Mouse (Mus musculus) stomach, postnatal 0 days (tissue): Measurements from ENCODE around the gene Zdhhc9. TPM values are rescaled to one million over a fixed set of nuclear protein-coding genes. Genes with fewer than 3 reads are reported as not detected.
A peak's percentile ranks its signal among the peaks of the same experiment; 100 is the strongest.

ENCODE experiments used
- ATAC-seq: fragments of 200-750 bp; cut with Nextera tagmentation; 2 replicates; pipeline ENCODE4 v1.8.0; 2017; ENCODE audit not compliant: low FRiP score, low TSS enrichment
- DNase-seq: peaks from one replicate; pipeline ENCODE4 v3.0.0-alpha.2; 2016; ENCODE audit warnings: low spot score
- H3K27ac ChIP-seq: fragments of 300-500 bp; sonication (generic); replicated peaks from 2 replicates; pipeline ENCODE4 v1.5.1; 2014; ENCODE audit warnings: mild to moderate bottlenecking, control low read depth
- H3K27me3 ChIP-seq: fragments of 300-500 bp; sonication (generic); 2 replicates; pipeline ENCODE4 v1.6.1; 2014; ENCODE audit warnings: low read length; ENCODE audit not compliant: control insufficient read depth, insufficient read depth
- H3K36me3 ChIP-seq: fragments of 300-500 bp; sonication (generic); 2 replicates; pipeline ENCODE4 v1.6.1; 2014; ENCODE audit warnings: low read length, mixed read lengths; ENCODE audit not compliant: control insufficient read depth, insufficient read depth
- H3K4me1 ChIP-seq: fragments of 300-500 bp; sonication (generic); replicated peaks from 2 replicates; pipeline ENCODE4 v1.6.1; 2014; ENCODE audit warnings: antibody characterized with exemption; ENCODE audit not compliant: control insufficient read depth, insufficient read depth
- H3K4me2 ChIP-seq: fragments of 300-500 bp; sonication (generic); replicated peaks from 2 replicates; pipeline ENCODE4 v1.6.1; 2014; ENCODE audit warnings: low read depth, mild to moderate bottlenecking, control low read depth, moderate library complexity
- H3K4me3 ChIP-seq: fragments of 300-500 bp; sonication (generic); 2 replicates; pipeline ENCODE4 v1.5.1; 2014; ENCODE audit warnings: low read depth, low read length, control low read depth
- H3K9ac ChIP-seq: fragments of 300-500 bp; sonication (generic); 2 replicates; pipeline ENCODE4 v1.6.1; 2014; ENCODE audit warnings: mild to moderate bottlenecking, low read length, control low read depth, mixed read lengths
- H3K9me3 ChIP-seq: fragments of 300-500 bp; sonication (generic); 2 replicates; pipeline ENCODE4 v1.6.1; 2016; ENCODE audit warnings: low read length; ENCODE audit not compliant: control insufficient read depth
- CTCF ChIP-seq: IDR thresholded peaks from 2 replicates; pipeline ENCODE4 v1.5.1; 2016; ENCODE audit warnings: antibody characterized with exemption, low read depth, mild to moderate bottlenecking, moderate library complexity
- EP300 ChIP-seq: optimal IDR thresholded peaks from 2 replicates; pipeline ENCODE3; 2016; ENCODE audit warnings: antibody characterized with exemption
- WGBS: fragments of 180-500 bp; shearing (Covaris S2); extraction: QIAGEN DNeasy Blood & Tissue Kit; methylation state at CpG from one replicate; pipeline ENCODE4 v1.1.7; 2014; 5-methylcytosine and 5-hydroxymethylcytosine counted together
- polyA plus RNA-seq: library from polyadenylated mRNA; unstranded; fragments of >200 nt; fragmentation: Nextera tagmentation; extraction: Ambion mirVana; gene quantifications from 2 replicates; pipeline ENCODE4 v1.2.1, GENCODE M21; 2015

The Zdhhc9 gene
- polyA plus RNA-seq, 1 experiment from 2014 or later = 5.7 TPM

- H3K27me3 ChIP-seq = no peaks in the 10 kb centered on the region
- ATAC-seq (peak; percentile 76; the same call in 1 of the 2 replicates), DNase-seq (peak; percentile 20)
- H3K9me3 ChIP-seq = no peaks in the 10 kb centered on the region
- no peak overlapping the region for H3K4me3 ChIP-seq
- no peak for TF ChIP-seq EP300
- TF ChIP-seq CTCF = no peak
- H3K27ac ChIP-seq = no peak overlapping the region
- no peak overlapping the region for H3K9ac ChIP-seq
- no peak overlapping the region for H3K4me2 ChIP-seq
- WGBS = 83% methylated on average over 11 of the region's 11 CpGs
- no peaks in the 10 kb centered on the region for H3K4me1 ChIP-seq
- H3K36me3 ChIP-seq = no peaks in the 10 kb centered on the region
These were observed 50.3 kb downstream of the Zdhhc9 start for GRCm38 (mm10) chrX:48158229-48158919.

- Histone ChIP-seq H3K9ac (no peak overlapping the region), H3K4me2 (no peak overlapping the region), H3K4me1 (no peaks in the 10 kb centered on the region), H3K4me3 (no peak overlapping the region), H3K36me3 (no peaks in the 10 kb centered on the region), H3K27me3 (no peaks in the 10 kb centered on the region), H3K27ac (no peak overlapping the region), H3K9me3 (no peaks in the 10 kb centered on the region)
- WGBS = 73% methylated on average over 8 of the region's 8 CpGs
- ATAC-seq (no peak), DNase-seq (no peak)
- no peak for TF ChIP-seq EP300
- TF ChIP-seq CTCF = no peak
These were observed 51.3 kb downstream of the Zdhhc9 start for GRCm38 (mm10) chrX:48157396-48157795.

- Histone ChIP-seq H3K27me3 (no peaks in the 10 kb centered on the region), H3K36me3 (no peaks in the 10 kb centered on the region), H3K4me1 (no peaks in the 10 kb centered on the region), H3K9ac (no peak overlapping the region), H3K4me2 (no peak overlapping the region), H3K4me3 (no peak overlapping the region), H3K9me3 (no peaks in the 10 kb centered on the region), H3K27ac (no peak overlapping the region)
- DNase-seq (no peak), ATAC-seq (no peak)
- no peak for TF ChIP-seq CTCF
- TF ChIP-seq EP300 = no peak
- WGBS = 86% methylated on average over 6 of the region's 6 CpGs
These were observed 53.2 kb downstream of the Zdhhc9 start for GRCm38 (mm10) chrX:48155489-48155888.

GRCm38 (mm10) chrX:48153949-48154348, 54.7 kb downstream of the Zdhhc9 start:
- no peaks in the 10 kb centered on the region for H3K27me3 ChIP-seq
- TF ChIP-seq EP300 = no peak
- TF ChIP-seq CTCF = no peak
- no peak overlapping the region for H3K4me2 ChIP-seq
- 68% methylated on average over 2 of the region's 2 CpGs for WGBS
- no peak overlapping the region for H3K4me3 ChIP-seq
- H3K4me1 ChIP-seq = no peaks in the 10 kb centered on the region
- H3K36me3 ChIP-seq = no peaks in the 10 kb centered on the region
- ATAC-seq (no peak), DNase-seq (no peak)
- H3K9me3 ChIP-seq = no peaks in the 10 kb centered on the region
- no peak overlapping the region for H3K9ac ChIP-seq
- no peak overlapping the region for H3K27ac ChIP-seq

DNA sequence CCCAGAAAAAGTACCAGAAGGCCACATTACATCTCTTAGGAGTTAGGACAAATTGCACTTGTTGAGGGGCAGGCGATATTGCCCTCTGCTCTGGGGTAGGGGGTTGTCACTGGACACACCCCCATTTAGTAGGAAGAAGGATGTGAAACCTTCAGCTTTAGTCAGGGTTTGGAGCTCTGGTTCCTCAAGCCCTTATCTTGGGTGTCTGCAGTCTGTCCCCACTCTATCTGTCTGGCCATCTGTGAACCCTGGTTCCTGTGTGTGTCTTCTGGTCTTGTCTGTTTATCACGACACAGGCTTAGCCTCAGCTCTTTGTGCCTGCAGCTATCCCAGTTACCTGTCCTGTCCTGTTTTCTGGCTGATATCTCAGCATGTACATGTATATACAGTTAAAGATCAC, 55.3 kb downstream of the Zdhhc9 start:
- TF ChIP-seq CTCF (no peak), EP300 (no peak)
- H3K4me2 ChIP-seq = no peak overlapping the region
- H3K36me3 ChIP-seq = no peaks in the 10 kb centered on the region
- ATAC-seq (no peak), DNase-seq (no peak)
- H3K9me3 ChIP-seq = no peaks in the 10 kb centered on the region
- no peak overlapping the region for H3K9ac ChIP-seq
- no peaks in the 10 kb centered on the region for H3K4me1 ChIP-seq
- no peaks in the 10 kb centered on the region for H3K27me3 ChIP-seq
- WGBS = 76% methylated on average over 2 of the region's 2 CpGs
- H3K27ac ChIP-seq = no peak overlapping the region
- H3K4me3 ChIP-seq = no peak overlapping the region

DNA sequence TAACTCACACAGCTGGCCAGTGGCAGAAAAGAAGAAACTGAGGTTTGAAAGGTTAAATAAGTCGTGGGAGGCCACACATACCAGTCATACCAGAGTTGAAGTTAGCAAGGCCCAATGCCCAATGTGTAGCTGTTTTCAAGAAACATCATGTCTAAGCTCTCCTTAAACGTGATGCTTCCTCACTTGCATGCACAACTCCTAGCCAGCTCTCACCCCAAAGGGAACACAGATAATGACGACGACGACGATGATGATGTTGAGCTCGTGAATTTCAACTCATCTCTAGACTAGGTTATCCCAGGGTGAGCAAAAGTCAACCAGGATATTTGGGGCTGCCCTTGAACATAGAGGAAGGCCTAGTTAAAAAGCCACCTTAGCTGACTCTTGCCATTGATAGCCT, 56.6 kb downstream of the Zdhhc9 start:
- Histone ChIP-seq H3K4me1 (no peaks in the 10 kb centered on the region), H3K36me3 (no peaks in the 10 kb centered on the region), H3K4me3 (no peak overlapping the region), H3K9ac (no peak overlapping the region), H3K27ac (no peak overlapping the region), H3K4me2 (no peak overlapping the region), H3K9me3 (no peaks in the 10 kb centered on the region), H3K27me3 (no peaks in the 10 kb centered on the region)
- no peak for DNase-seq
- no peak for ATAC-seq
- 76% methylated on average over 7 of the region's 7 CpGs for WGBS
- TF ChIP-seq CTCF (no peak), EP300 (no peak)
